Mouse (Mus musculus): Measurements from ENCODE around the gene Zic1.

- TF ChIP-seq FOSL1 (IDR thresholded peaks at IDR 0.05; ENCODE audit: insufficient read depth, low read length, poor library complexity, severe bottlenecking) (no peak), MAX (IDR thresholded peaks at IDR 0.05) (no peak), CTCF (IDR thresholded peaks at IDR 0.05; ENCODE audit: control insufficient read depth, insufficient read depth, insufficient read length) (no peak), CEBPB (IDR thresholded peaks at IDR 0.05; ENCODE audit: low read depth) (no peak)
Observed at GRCm38 (mm10) chr9:91384136-91384500, 18.5 kb upstream of the Zic1 start.

Measured in C2C12 (cell line).